Mouse (Mus musculus): Measurements from ENCODE around the gene Gm20388.

Gm20388 gene

GRCm38 (mm10) chr8:120093103-120093502 lies 182.5 kb downstream of the Gm20388 start:
- no peak for DNase-seq

GRCm38 (mm10) chr8:120094801-120095200 lies 184.2 kb downstream of the Gm20388 start:
- DNase-seq = no peak

GRCm38 (mm10) chr8:120096486-120096885 lies 185.8 kb downstream of the Gm20388 start:
- no peak for DNase-seq

- no peak for DNase-seq
Measured at GRCm38 (mm10) chr8:120100388-120101067, 189.9 kb downstream of the Gm20388 start.

GRCm38 (mm10) chr8:120101068-120101972 lies 190.7 kb downstream of the Gm20388 start, which contains the start of gene Zdhhc7:
Zdhhc7 (minus strand) TSS chr8:120101482.
- DNase-seq = peak; percentile 61 to 62

- DNase-seq = no peak
Measured at GRCm38 (mm10) chr8:120103916-120104315, 193.3 kb downstream of the Gm20388 start.

- no peak for DNase-seq
Measured at GRCm38 (mm10) chr8:120104721-120105272, 194.2 kb downstream of the Gm20388 start.

- no peak for DNase-seq
Measured at GRCm38 (mm10) chr8:120109149-120109548, 198.5 kb downstream of the Gm20388 start.

- no peak for DNase-seq
Measured at GRCm38 (mm10) chr8:120110966-120111365, 200.3 kb downstream of the Gm20388 start.

GRCm38 (mm10) chr8:120111382-120111781 lies 200.7 kb downstream of the Gm20388 start:
- DNase-seq = no peak

GRCm38 (mm10) chr8:120112535-120112934 lies 201.9 kb downstream of the Gm20388 start:
- DNase-seq = no peak

- DNase-seq = no peak
Measured at GRCm38 (mm10) chr8:120113306-120113705, 202.7 kb downstream of the Gm20388 start.

GRCm38 (mm10) chr8:120113758-120114255 lies 203.2 kb downstream of the Gm20388 start, which contains the start of gene 6430548M08Rik:
6430548M08Rik (plus strand) TSS chr8:120114152.
- peak; percentile 99 to 100 for DNase-seq

GRCm38 (mm10) chr8:120114315-120114841 lies 203.7 kb downstream of the Gm20388 start:
- DNase-seq = no peak

- DNase-seq = no peak
Measured at GRCm38 (mm10) chr8:120116600-120116999, 206.0 kb downstream of the Gm20388 start.

GRCm38 (mm10) chr8:120118162-120118561 lies 207.5 kb downstream of the Gm20388 start:
- no peak for DNase-seq

GRCm38 (mm10) chr8:120118847-120119246 lies 208.2 kb downstream of the Gm20388 start:
- no peak for DNase-seq

- DNase-seq = no peak
Measured at GRCm38 (mm10) chr8:120119429-120119828, 208.8 kb downstream of the Gm20388 start.

- no peak for DNase-seq
Measured at GRCm38 (mm10) chr8:120119931-120120330, 209.3 kb downstream of the Gm20388 start.

- DNase-seq = no peak
Measured at GRCm38 (mm10) chr8:120120951-120121350, 210.3 kb downstream of the Gm20388 start.

- no peak for DNase-seq
Measured at GRCm38 (mm10) chr8:120124261-120124660, 213.6 kb downstream of the Gm20388 start.

- no peak for DNase-seq
Measured at GRCm38 (mm10) chr8:120124836-120125389, 214.3 kb downstream of the Gm20388 start.
